Mouse (Mus musculus): Measurements from ENCODE around the gene Olfr27. TPM values are rescaled to one million over a fixed set of nuclear protein-coding genes. Genes with fewer than 3 reads are reported as not detected.

The Olfr27 gene
- not detected for polyA plus RNA-seq (2017; shearing (Covaris generic))

DNA sequence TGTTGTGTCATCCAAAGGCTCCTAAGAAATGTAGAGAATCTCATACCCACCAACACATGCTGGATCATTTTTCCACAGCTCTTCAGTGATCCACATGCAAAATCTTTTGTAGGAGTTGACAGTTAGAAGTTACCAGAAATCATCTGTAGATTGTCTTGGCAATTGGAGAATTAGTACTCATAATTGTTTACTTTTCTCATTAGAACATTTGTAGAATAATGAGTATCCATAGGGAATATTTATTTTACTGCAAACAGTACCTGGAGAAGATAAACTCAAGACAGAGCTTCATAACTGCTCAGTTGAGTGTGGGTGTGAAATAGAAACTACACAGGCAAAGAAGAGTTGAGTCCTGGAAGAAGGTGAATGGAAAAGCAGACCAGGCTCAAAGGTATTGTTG, at the start of gene Olfr27:
Gene Olfr27 (plus strand): TSS at position 301 of the 400 bp plus-strand sequence.
- ATAC-seq, result no peak

DNA sequence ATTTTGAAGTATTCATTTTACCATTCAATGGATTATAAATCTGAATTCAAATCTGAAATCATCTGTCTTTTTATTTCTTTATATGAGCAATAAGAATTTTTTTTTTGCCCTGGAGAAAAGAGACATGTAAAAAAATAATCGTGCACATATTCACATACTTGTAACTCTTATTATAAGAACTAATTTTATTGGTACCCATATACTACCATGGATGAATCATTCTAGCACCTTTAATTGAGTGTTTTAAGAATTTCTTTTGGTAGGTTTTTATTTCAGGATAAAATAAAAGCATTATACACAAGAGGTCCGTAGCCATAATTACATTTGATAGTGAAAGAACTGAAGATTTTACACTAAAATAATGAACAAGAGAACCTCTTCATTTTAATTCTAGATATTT, 49.1 kb upstream of the Olfr27 start, which contains the start of gene Olfr938:
Gene Olfr938 (minus strand): TSS at position 101 of the 400 bp plus-strand sequence.
- no peak for ATAC-seq

DNA sequence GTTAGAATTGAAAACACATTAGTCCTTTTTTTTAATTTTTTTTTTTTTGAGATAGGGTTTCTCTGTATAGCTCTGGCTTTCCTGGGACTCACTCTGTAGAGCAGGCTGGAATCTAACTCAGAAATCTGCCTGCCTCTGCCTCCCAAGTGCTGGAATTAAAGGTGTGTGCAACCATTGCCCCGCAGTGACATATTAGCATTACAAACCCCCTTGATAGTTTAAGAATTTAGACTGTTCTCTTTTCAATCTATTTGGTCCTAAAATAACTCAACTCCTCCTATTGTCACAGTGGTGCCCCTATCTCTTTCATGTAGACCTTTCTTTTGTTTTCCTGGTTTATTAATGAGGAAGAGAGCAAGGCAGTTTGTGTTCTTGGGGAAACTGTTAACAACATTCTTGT, 605 bp upstream of the Olfr27 start:
- no peak for ATAC-seq

DNA sequence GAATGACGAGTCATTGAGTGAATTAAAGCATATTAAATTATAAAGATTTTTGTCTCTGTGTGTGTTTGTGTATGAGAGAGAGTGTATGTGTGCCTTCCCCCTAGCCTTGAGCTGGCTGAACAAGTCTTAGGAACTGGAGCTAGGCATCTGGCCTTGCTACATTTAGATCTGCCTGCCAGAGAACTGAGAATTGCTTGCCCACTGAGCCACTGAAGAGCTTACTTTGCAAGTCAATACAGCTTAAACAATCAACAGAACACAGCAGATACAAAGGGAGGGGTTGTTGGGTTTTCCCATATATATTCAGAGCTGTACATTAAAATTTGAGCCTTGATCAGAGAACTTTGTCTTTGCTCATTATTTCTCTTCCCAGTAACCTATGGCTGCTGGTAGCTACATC, 24.5 kb downstream of the Olfr27 start:
- ATAC-seq, result no peak

DNA sequence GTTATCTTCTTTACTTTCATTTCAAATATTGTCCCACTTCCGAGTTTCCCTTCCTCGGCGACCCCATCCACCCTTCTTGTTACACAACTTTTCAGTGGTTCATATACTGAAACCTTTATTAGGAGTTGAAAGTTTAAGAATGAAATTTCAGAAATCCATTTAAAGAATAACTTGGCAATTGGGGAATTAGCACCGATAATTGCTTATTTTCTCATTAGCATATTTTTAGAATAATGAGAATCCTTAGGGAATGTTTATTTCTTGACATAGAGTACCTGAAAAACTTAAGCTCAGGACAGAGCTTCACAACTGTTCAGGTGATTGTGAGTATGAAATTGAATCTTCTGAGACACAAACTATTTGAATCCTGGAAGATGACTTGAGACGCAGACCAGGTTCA, 38.1 kb downstream of the Olfr27 start, which contains the start of gene Olfr943:
Gene Olfr943 (plus strand): TSS at position 301 of the 400 bp plus-strand sequence.
- no peak for ATAC-seq

Other genes starting within 250 kb of the Olfr27 start
- gene Olfr930, start 198.3 kb upstream of the Olfr27 start, polyA plus RNA-seq (2017; shearing (Covaris generic)), result not detected
- gene Olfr933, start 155.8 kb upstream of the Olfr27 start, polyA plus RNA-seq (2017; shearing (Covaris generic)), result not detected
- not detected for gene Olfr934, start 139.8 kb upstream of the Olfr27 start, polyA plus RNA-seq (2017; shearing (Covaris generic))
- not detected for gene Olfr935, start 128.4 kb upstream of the Olfr27 start, polyA plus RNA-seq (2017; shearing (Covaris generic))
- not detected for gene Olfr146, start 104.8 kb upstream of the Olfr27 start, polyA plus RNA-seq (2017; shearing (Covaris generic))
- gene Olfr937, start 63.2 kb upstream of the Olfr27 start, polyA plus RNA-seq (2017; shearing (Covaris generic)), result not detected
- not detected for gene Olfr938, start 49.2 kb upstream of the Olfr27 start, polyA plus RNA-seq (2017; shearing (Covaris generic))
- gene Olfr943, start 38.2 kb downstream of the Olfr27 start, polyA plus RNA-seq (2017; shearing (Covaris generic)), result not detected
- not detected for gene Olfr944, start 73.8 kb downstream of the Olfr27 start, polyA plus RNA-seq (2017; shearing (Covaris generic))
- gene Olfr1537, start 121.9 kb downstream of the Olfr27 start, polyA plus RNA-seq (2017; shearing (Covaris generic)), result not detected
- not detected for gene Olfr945, start 148.7 kb downstream of the Olfr27 start, polyA plus RNA-seq (2017; shearing (Covaris generic))
- not detected for gene Olfr948, start 197.9 kb downstream of the Olfr27 start, polyA plus RNA-seq (2017; shearing (Covaris generic))